Mouse (Mus musculus) testis, adult 2 months (tissue): ENCODE data around the gene Sap18b.

Experiments used
- CTCF ChIP-seq: fragments of 200-500 bp; IDR thresholded peaks from 2 replicates; pipeline ENCODE4 v1.5.1; 2012; ENCODE audit warnings: low read depth, mild to moderate bottlenecking, inconsistent platforms, low read length, moderate library complexity; ENCODE audit not compliant: control insufficient read depth, insufficient read depth, insufficient replicate concordance
- POLR2A ChIP-seq: fragments of 200-500 bp; IDR thresholded peaks from 2 replicates; pipeline ENCODE4 v1.6.1; 2012; ENCODE audit warnings: low read depth, mild to moderate bottlenecking, inconsistent platforms, low read length, moderate library complexity; ENCODE audit not compliant: control insufficient read depth

GRCm38 (mm10) chr8:95875270-95875669 lies 50.1 kb downstream of the Sap18b start:
- TF ChIP-seq POLR2A: no peak
- no peak for TF ChIP-seq CTCF
